Mouse (Mus musculus): ENCODE results near the gene Hist1h4a.
"Not testable (repeated sequence)": the region's sequence is repeated elsewhere in the genome, so short reads cannot be mapped to it uniquely, and the experiment has no call there.

Gene Hist1h4a

GRCm38 (mm10) chr13:23760972-23761864 is at the start of gene Hist1h4a:
Gene Hist1h4a (minus strand): TSS chr13:23761230.
- DNase-seq, result peak; percentile 99

GRCm38 (mm10) chr13:23806422-23807052 is 45.5 kb upstream of the Hist1h4a start, which contains the start of gene Slc17a2:
Gene Slc17a2 (plus strand): TSS chr13:23806993.
- DNase-seq, result peak; percentile 38 to 52

GRCm38 (mm10) chr13:23804532-23804931 is 43.5 kb upstream of the Hist1h4a start:
- DNase-seq, result no peak

- DNase-seq, result no peak
Observed at GRCm38 (mm10) chr13:23799405-23799804, 38.4 kb upstream of the Hist1h4a start.

GRCm38 (mm10) chr13:23792520-23792919 is 31.5 kb upstream of the Hist1h4a start:
- peak in 1 of 2 experiments; percentile 69 for DNase-seq

- no peak for DNase-seq
Observed at GRCm38 (mm10) chr13:23779025-23779424, 18.0 kb upstream of the Hist1h4a start.

- DNase-seq, result no peak
Observed at GRCm38 (mm10) chr13:23778339-23778738, 17.3 kb upstream of the Hist1h4a start.

- peak; percentile 48 to 63 for DNase-seq
Observed at GRCm38 (mm10) chr13:23772561-23773313, 11.7 kb upstream of the Hist1h4a start.

GRCm38 (mm10) chr13:23769613-23770012 is 8.6 kb upstream of the Hist1h4a start, which contains the start of gene Trim38:
Gene Trim38 (plus strand): TSS chr13:23769913.
- not testable (repeated sequence) for DNase-seq

- DNase-seq, result no peak
Observed at GRCm38 (mm10) chr13:23768834-23769397, 7.9 kb upstream of the Hist1h4a start.

- no peak for DNase-seq
Observed at GRCm38 (mm10) chr13:23766772-23767171, 5.7 kb upstream of the Hist1h4a start.

GRCm38 (mm10) chr13:23765172-23765513 is 4.1 kb upstream of the Hist1h4a start:
- DNase-seq, result no peak

GRCm38 (mm10) chr13:23764324-23765171 is 3.5 kb upstream of the Hist1h4a start:
- DNase-seq, result no peak

- peak; percentile 91 for DNase-seq
Observed at GRCm38 (mm10) chr13:23763586-23764323, 2.7 kb upstream of the Hist1h4a start, which contains the start of gene Hist1h1a. Gene Hist1h1a (plus strand): TSS chr13:23763666.

GRCm38 (mm10) chr13:23763242-23763585 is 2.2 kb upstream of the Hist1h4a start:
- no peak for DNase-seq

- DNase-seq, result peak; percentile 65 to 74
Observed at GRCm38 (mm10) chr13:23761871-23762821, 1.1 kb upstream of the Hist1h4a start, which contains the start of gene Hist1h3a. Gene Hist1h3a (minus strand): TSS chr13:23762386.

GRCm38 (mm10) chr13:23760240-23760971 is 624 bp downstream of the Hist1h4a start:
- DNase-seq, result peak; percentile 30 to 42

GRCm38 (mm10) chr13:23759916-23760239 is 1.2 kb downstream of the Hist1h4a start:
- DNase-seq, result no peak

- no peak for DNase-seq
Observed at GRCm38 (mm10) chr13:23759251-23759771, 1.7 kb downstream of the Hist1h4a start.
